Mouse (Mus musculus): ENCODE results near the gene Dnase1l2.

GRCm38 (mm10) chr17:24413557-24414211 lies 29.2 kb downstream of the Dnase1l2 start:
- no peak for TF ChIP-seq GATA1 (IDR thresholded peaks at IDR 0.05; ENCODE audit: borderline replicate concordance, low read length)
- no peak for TF ChIP-seq FLI1 (IDR thresholded peaks at IDR 0.05; ENCODE audit: low read length)
